Mouse (Mus musculus): Measurements from ENCODE around the gene Maml2.

The Maml2 gene

GRCm38 (mm10) chr9:13311094-13311493 lies 13.3 kb downstream of the Maml2 start:
- DNase-seq, result no peak

DNA sequence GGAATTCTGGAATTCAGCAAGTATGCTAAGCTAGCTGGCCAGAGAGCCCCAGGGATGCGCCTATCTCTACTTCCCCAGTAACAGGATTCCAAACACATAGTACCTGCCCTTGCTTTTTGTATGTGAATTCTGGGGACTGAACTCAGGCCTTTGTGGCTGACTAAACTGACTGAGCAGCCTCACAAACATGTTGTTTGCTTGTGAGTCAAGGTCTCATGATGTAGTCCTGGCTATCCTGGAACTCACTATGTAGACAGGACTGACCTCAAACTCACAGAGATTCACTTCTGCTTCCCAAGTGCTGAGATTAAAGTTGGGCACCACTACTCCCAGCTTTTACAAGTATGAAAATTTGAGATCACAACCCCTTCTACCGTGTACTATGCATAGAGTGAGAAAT lies 16.2 kb downstream of the Maml2 start:
- no peak for DNase-seq

GRCm38 (mm10) chr9:13314577-13315004 lies 16.8 kb downstream of the Maml2 start:
- DNase-seq, result no peak

- DNase-seq, result no peak
These were observed 17.6 kb downstream of the Maml2 start for GRCm38 (mm10) chr9:13315393-13315792.

DNA sequence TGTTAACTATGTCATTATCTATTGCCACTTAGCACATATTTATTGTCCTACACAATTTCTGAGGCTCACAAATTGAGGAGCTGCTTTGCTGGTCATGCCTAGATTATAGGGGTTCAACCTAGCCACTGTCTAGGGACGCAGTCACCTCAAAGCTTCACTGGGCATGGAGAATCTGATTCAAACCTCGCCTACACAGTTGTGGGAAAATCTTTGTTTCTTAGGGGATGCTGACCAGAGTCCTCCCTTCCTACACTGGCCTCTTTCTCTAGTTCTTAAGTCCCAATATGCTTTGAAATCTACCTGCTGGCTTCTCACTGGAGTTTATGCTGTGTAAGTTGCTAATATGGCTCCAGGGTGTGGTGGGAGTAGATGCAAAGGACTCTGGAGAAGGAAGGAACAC lies 21.8 kb downstream of the Maml2 start:
- no peak for DNase-seq

- no peak for DNase-seq
These were observed 23.1 kb downstream of the Maml2 start for GRCm38 (mm10) chr9:13320800-13321364.

DNA sequence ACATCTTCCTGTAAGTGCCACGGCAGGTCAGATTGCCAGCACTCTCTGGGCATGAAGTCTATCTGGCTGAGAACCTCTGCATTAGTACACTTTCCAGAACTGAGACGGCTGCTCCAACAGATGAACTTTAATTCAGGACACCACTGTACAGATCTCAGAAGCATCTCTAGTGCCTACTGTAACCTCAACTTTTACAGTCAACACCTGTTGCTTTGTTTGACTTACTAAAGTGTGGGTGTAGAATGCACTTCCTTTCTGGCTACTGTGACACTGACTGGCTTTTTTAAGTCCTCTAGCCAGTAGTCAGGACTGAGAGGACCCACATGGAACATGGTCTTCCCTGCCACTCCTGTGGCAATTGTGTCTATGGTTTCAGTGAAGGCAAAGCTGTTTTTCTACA lies 25.3 kb downstream of the Maml2 start:
- DNase-seq, result no peak

DNA sequence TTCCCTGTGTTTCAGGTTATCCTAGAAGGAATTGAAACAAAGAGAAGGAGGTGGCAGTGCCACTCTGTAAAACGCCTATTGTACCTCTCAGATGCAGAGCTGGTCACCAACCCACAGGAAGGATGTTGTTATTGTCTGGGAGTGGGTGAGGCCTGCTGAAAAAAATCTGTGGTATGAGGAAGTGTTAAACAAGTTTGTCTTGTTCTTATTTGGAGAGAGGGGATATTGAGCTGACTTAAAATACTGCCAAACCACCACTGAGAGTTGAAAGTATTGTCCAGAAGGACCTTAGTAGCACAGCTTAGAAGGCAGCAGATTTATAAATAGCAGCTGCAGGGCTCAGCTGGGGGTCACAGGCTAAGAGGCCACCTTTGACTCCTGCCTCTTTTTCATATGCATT lies 25.9 kb downstream of the Maml2 start:
- no peak for DNase-seq

- DNase-seq, result no peak
These were observed 116.5 kb downstream of the Maml2 start for GRCm38 (mm10) chr9:13414230-13414766.

DNA sequence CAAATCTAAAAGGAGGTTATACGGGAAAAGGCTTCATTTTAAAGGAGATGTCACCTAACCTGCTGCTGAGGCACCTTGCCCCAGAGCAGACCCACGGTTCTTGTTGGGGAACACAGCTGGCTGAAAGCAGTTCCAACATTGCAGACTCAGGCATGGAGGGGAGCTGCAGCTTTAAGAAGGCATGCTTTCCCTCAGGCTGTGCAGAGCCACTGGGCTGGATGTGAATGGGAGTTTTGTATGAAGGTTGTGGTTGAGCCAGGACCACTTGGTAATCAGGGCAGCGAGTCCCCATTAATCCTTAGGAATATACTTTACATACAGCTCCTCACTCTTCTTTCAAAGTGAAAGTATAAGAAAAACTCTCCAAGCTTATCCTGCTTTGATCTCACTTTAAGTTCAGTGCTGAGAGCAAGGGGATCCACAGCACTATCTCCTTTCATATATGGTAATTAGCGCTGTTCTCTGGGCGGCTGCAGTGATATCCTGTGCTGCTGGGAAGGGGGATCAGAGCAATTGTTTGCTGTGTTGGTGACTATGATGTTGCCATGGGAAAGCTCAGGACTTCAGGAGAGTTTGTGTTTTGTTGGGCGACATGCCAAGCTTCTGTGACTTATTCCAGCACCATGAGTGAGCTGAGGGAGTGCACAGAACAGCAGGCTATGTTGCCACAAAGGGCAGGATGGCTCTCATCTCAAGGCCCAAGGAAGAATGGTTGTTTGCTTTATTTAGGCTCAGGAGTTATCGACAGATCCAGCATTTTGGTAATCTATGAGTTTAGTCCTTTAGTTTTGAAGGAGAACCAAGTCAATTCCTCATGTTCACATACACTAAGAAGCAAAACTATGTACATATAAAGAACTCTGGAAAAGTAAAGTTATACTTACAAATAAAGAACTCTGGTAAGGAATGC lies 127.5 kb downstream of the Maml2 start:
- DNase-seq, result peak; percentile 73

DNA sequence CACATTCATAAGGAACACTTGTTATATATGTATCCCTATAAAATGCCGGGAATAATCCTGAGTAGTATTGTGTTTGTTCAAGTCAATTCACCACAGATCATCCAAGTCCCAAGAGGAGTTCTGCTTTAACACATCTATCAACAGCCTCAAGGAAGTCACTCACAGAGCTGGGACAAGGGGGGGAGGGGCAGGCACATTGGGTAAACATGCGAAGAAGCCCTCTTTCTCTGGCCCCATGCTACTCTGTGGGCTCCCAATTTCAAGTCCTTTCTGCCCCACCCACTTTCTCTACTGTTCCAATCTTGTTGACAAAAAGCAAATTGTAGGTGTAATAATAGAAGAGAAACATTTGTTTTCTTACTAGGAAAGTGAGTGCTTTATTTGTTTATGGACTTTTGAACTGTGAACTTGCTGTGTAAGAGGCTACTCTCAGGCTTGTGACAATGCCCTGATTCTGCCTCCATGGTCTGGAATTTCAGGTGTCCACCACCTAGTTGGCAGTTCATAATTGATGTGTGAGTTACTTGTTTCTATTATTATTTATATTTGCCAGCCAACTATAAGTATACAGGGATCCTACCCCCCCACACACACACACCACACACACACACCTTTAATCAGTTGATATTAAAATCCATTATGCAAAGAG lies 131.8 kb downstream of the Maml2 start:
- DNase-seq, result no peak

- no peak for DNase-seq
These were observed 132.5 kb downstream of the Maml2 start for GRCm38 (mm10) chr9:13430302-13430701.

DNA sequence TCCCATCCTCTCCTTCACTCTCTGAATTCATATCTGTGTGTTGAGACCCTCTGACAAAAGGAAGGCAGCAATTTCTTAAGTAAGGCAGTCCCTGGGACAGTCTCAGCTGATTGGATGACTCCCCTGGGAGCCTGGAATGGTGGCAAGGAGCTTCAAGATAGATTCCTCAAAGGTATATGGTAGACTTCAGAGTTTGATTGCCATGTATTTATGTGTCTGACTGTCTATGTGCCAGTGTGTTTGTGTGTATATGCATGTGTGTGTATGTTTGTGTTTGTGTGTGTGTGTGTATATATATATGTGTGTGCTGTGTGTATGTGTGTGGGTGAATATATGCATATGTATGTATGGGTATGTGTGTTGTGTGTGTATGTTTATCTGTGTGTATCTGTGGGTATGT lies 133.0 kb downstream of the Maml2 start:
- DNase-seq, result no peak

DNA sequence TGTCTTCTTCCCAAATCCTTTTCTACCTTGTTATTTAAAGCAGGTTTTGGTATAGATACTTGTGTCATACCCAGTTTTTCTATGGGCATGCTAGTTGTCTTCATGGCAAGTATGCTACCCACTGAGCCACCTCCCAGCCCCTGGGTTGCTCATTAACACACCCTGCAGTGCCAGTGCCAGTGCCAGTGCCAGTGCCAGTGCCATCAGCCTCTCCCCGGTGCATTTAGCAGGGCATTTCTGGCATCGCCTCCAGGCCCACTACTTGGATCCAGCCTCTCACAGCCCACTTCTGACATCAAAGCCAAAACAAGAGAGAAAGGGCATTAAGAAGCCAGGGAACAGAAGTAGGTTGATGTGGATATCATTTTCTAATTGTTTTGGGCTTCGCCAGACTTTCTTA lies 133.9 kb downstream of the Maml2 start:
- DNase-seq, result no peak

DNA sequence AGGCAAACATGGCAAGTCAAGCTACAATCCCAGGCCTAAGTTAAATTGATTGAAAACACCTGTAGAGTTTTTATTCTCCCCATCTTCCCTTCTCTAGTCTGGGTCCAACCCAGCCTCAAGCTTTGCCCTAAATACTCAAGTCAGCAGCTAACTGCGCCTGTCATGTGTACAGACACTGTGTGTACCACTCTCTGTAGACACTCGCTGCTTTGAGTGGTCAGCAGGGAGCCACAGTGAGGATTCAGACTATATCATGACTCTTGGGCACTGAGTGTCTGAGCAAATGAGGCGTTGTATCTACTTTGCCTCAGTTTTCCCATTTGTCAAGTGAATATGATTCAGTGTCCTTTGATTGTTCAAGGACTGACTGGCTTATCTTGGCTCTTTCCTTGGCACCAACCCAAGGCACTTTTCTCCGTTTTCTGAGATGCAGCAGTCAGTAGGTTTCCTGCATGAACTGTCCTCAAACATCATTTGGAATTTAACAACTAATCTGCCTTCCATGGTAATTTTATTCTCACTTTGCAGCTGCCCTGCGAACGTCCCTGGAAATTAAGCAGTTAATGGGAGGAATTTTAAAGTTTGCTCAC lies 135.8 kb downstream of the Maml2 start:
- DNase-seq, result no peak

DNA sequence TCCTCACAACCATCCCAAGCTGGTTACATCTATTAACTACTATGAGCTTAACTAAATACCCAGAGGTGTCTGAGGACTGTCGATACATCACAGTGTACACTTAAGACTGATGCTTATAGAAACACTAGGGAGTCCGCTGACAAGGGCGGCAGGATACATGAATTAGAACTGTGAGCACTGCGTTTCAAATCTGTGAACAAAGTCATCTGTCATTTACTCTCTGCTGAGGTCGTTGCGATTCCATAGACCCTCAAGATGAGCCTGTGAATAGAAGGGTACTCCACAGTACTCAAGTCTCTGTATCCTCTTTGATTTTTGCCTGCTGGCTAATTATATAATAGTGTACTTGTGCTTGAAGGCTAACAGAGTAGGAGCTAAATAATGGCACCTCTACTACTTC lies 143.2 kb downstream of the Maml2 start:
- no peak for DNase-seq

DNA sequence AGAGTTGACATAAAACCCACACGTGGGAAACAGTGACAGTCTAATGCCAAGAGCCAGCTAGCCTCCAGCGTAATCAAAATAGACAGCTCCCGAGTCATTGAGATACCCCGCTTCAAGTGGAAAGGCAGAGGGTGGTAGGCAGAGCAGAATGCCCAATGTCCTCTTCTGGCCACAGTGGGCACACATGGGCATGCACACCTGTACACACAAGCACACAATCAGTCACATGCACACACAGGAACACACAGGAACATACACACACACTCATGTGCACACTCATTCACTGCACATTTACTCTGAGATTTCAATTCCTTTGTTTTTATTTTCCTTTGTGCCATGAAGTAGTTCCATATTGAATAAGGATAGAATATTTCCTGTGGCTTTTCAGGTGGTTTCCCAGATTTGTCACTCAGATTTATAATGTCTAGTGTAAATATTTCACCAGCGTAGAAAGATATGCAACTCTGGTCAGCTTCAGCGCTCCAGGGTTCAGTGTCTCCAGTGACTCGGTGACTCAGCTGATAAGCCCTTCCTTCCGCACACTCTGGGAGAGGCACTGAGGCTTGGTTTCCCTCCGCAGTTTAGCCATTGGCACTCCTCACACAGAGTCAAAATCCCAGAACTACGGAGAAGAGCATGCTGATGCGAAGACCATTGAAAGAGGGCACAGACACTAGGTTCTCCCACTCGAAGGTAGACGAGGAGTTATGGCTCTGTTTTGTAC lies 144.4 kb downstream of the Maml2 start:
- DNase-seq, result no peak

DNA sequence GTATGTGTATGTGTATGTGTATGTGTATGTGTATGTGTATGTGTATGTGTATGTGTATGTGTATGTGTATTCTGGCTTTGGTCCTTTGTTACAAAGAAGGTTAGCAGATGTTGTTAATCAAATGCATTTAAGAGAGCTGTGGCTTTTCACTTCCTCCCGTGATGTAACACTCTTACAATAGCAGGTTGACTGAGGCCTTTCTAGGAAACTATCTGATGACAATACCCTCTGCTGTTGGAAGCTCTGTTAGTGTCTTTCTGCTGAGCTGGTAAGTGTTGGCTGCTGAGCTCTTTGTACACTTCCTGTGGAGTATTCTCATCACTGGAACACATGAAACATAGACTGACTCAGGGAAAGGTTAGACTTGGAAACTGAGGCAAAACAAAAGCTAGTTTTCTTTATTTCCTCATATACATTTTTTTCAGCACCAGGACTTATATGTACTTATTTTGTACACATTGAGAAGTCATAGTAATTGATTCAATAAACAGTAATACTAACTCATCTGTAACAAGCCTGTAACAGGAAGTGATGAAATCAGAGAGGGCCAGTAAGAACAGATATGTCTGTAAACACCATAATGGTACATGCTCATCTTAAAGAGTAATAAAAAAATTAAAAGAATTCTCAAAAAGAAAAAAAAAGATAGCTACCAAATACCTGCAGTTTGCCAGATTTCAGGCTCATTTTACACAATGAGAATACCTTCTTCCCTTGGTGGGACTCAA lies 145.9 kb downstream of the Maml2 start:
- DNase-seq, result no peak

DNA sequence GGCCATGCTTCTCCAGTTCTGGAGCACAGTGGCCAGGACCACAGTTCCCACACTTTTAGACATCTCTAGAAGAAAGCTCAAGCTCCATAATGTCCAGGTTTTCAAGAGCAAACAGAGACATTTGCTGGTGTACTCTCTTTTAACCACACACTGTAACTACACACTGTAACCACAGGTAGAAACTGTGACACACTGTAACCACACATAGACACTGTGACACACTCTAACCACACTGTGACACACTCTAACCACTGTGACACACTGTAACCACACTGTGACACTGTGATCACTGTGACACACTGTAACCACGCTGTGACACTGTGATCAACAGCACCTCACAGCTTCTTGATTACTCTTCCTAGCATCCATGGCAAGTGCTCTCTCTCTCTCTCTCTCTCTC lies 148.5 kb downstream of the Maml2 start:
- no peak for DNase-seq

DNA sequence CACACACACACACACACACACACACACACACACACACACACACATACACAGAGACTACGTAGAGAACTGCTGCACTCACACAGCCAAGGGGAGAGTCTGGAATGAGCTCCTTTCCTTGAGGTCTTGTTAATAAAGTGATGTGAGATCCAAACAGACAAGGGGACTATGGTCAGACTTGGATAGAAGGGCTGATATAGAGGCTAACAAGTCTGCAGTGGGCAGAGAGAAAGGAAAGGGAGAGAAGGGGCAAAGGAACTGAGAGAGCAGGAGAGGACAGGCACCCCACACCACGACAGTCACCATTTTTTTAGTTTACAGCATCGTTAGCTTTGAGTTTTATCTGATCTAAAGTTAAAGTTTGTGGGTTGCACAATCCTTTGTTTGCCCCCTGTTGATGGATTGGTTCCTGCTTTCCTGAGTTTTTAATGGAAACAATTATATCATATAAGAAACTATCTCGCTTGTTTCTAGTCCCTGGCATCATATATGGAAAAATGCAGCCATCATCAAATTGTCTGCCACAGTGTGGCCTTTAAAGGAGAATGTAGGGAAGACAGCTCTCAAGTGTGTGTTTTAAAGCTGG lies 149.0 kb downstream of the Maml2 start, which contains the start of gene Gm17571:
Gene Gm17571, minus strand, starts transcription at position 51 of the 583 bp plus-strand sequence.
- no peak for DNase-seq

DNA sequence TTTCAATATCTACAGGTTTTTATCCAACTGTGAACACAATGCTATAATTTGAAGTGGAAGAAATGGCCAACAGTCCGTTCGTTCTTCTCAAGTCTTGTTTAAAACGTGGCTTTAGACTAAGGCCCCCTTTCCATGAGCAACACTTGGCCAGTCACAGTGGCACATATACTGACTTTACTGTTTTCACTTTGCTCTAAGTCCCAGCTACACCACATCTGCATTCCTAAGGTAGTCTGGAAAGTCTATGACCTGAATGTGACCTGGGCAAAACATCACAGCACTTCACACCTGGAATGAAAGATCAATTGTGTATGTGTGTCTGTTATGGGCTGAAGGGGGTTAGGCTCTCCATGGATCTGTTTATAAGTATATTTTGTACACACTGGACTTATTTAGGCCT lies 151.0 kb downstream of the Maml2 start:
- DNase-seq, result no peak

Data from kidney, adult 18-20 months (tissue).